Mouse (Mus musculus) layer of hippocampus, adult 2 months (tissue): Measurements from ENCODE around the gene AF067061. TPM values are rescaled to one million over a fixed set of nuclear protein-coding genes. Genes with fewer than 3 reads are reported as not detected.
"Not testable (repeated sequence)": the region's sequence is repeated elsewhere in the genome, so short reads cannot be mapped to it uniquely, and the experiment has no call there.

Experiments
- DNase-seq, 2 experiments: peaks; one replicate each; pipeline ENCODE4 v3.0.0; 2022; ENCODE audit warnings: low spot score in 2 of 2
- H3K27ac ChIP-seq: fragments of 200-600 bp; 2 replicates; pipeline ENCODE4 v1.8.1; 2022
- H3K4me3 ChIP-seq: fragments of 200-600 bp; 2 replicates; pipeline ENCODE4 v1.8.1; 2022; ENCODE audit warnings: mild to moderate bottlenecking
- CTCF ChIP-seq: fragments of 200-600 bp; conservative IDR thresholded peaks from 2 replicates; pipeline ENCODE4 v1.8.1; 2022; ENCODE audit warnings: antibody characterized with exemption, mild to moderate bottlenecking, moderate library complexity
- long read RNA-seq, 2 experiments: library from polyadenylated mRNA; stranded (forward); transcript quantifications; one replicate each; pipeline ENCODE4 v2.0.0; 2021; ENCODE audit warnings: borderline mapping rate in 2 of 2
- total RNA-seq, 2 experiments: library from RNA; stranded (reverse); gene quantifications; 2 replicates each; pipeline ENCODE4 v1.2.3; 2021

Gene AF067061
- not detected for total RNA-seq
- long read RNA-seq, experiment 1: 0 reads
- long read RNA-seq, experiment 2: 0 reads

GRCm38 (mm10) chr13:120262870-120263269 is at the start of gene AF067061:
Gene AF067061 (plus strand): TSS chr13:120263114.
- not testable (repeated sequence) for DNase-seq

GRCm38 (mm10) chr13:120215847-120216246 is 47.1 kb upstream of the AF067061 start, which contains the start of gene Gm21762:
Gene Gm21762 (minus strand): TSS chr13:120215947.
- DNase-seq, H3K27ac ChIP-seq, H3K4me3 ChIP-seq: not testable (repeated sequence)

More at GRCm38 (mm10) chr13:120262870-120263269, at the start of gene AF067061:
- not testable (repeated sequence) for H3K27ac ChIP-seq, H3K4me3 ChIP-seq

- not testable (repeated sequence) for H3K4me3 ChIP-seq
These were observed 42.0 kb upstream of the AF067061 start for GRCm38 (mm10) chr13:120220922-120221321.

GRCm38 (mm10) chr13:120223012-120223659 is 39.8 kb upstream of the AF067061 start:
- not testable (repeated sequence) for DNase-seq, H3K4me3 ChIP-seq, H3K27ac ChIP-seq
- TF ChIP-seq CTCF: peak; percentile 48

More at GRCm38 (mm10) chr13:120220922-120221321, 42.0 kb upstream of the AF067061 start:
- not testable (repeated sequence) for H3K27ac ChIP-seq, DNase-seq
- peak; percentile 36 for TF ChIP-seq CTCF

- not testable (repeated sequence) for DNase-seq, H3K27ac ChIP-seq, H3K4me3 ChIP-seq
These were observed 31.1 kb upstream of the AF067061 start for GRCm38 (mm10) chr13:120231798-120232197.

- not testable (repeated sequence) for H3K27ac ChIP-seq, H3K4me3 ChIP-seq, DNase-seq
These were observed 30.4 kb upstream of the AF067061 start for GRCm38 (mm10) chr13:120232447-120233049.

- not testable (repeated sequence) for H3K4me3 ChIP-seq, H3K27ac ChIP-seq, DNase-seq
These were observed 24.1 kb upstream of the AF067061 start, which contains the start of gene Gm21731 for GRCm38 (mm10) chr13:120238811-120239210. Gene Gm21731 (plus strand): TSS chr13:120239111.

- DNase-seq, H3K27ac ChIP-seq: not testable (repeated sequence)
These were observed 11.5 kb upstream of the AF067061 start for GRCm38 (mm10) chr13:120251208-120251924.

GRCm38 (mm10) chr13:120258817-120259658 is 3.9 kb upstream of the AF067061 start:
- not testable (repeated sequence) for H3K27ac ChIP-seq, H3K4me3 ChIP-seq, DNase-seq

More at GRCm38 (mm10) chr13:120251208-120251924, 11.5 kb upstream of the AF067061 start:
- H3K4me3 ChIP-seq: not testable (repeated sequence)

- not testable (repeated sequence) for H3K27ac ChIP-seq, DNase-seq, H3K4me3 ChIP-seq
These were observed 3.2 kb upstream of the AF067061 start for GRCm38 (mm10) chr13:120259718-120260117.

GRCm38 (mm10) chr13:120277837-120278236 is 14.9 kb downstream of the AF067061 start:
- TF ChIP-seq CTCF: 0 out of 2 replicates have a peak, but pooled peaks have one; percentile 7
- not testable (repeated sequence) for H3K4me3 ChIP-seq, DNase-seq, H3K27ac ChIP-seq

- no peak for TF ChIP-seq CTCF
- Histone ChIP-seq H3K4me3 (no peak overlapping the region), H3K27ac (no peak overlapping the region)
- no peak for DNase-seq
These were observed 15.9 kb downstream of the AF067061 start for GRCm38 (mm10) chr13:120278784-120279183.
